Mouse (Mus musculus) heart, adult 2 months (tissue): ENCODE data around the gene Atp1b1.

ENCODE experiments used
- CTCF ChIP-seq: fragments of 200-600 bp; IDR thresholded peaks from 2 replicates; pipeline ENCODE4 v1.8.1; 2022; ENCODE audit warnings: antibody characterized with exemption, mild to moderate bottlenecking, moderate library complexity
- EP300 ChIP-seq: fragments of 200-500 bp; IDR thresholded peaks from 2 replicates; pipeline ENCODE4 v1.6.1; 2011; ENCODE audit warnings: low read depth, low read length, control low read depth; ENCODE audit not compliant: insufficient read depth
- POLR2A ChIP-seq: fragments of 200-500 bp; IDR thresholded peaks from 2 replicates; pipeline ENCODE4 v1.6.1; 2011; ENCODE audit warnings: mild to moderate bottlenecking, low read depth, low read length, control low read depth; ENCODE audit not compliant: insufficient read depth

DNA sequence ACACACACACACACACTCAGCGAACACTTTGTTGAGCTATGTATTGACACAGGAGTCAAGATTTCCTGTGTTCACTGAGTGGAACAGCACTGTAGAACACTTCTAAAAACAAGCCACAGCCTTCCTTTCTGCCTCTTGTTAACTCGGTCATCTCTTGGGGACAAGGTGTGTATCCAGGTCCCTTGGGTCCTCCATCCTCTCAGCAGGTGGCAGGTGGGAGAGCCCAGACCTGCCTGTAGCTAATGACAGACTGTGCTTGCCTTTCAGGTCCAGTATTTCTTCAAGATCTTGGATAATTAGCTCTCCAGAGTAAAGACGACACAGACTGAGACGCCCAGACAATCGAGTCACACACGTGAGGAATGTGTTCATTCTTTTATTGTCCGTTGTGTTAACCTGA lies 21.4 kb downstream of the Atp1b1 start:
- TF ChIP-seq CTCF (no peak), POLR2A (no peak), EP300 (no peak)
